Mouse (Mus musculus): ENCODE measurements around the gene Adarb1. TPM values are rescaled to one million over a fixed set of nuclear protein-coding genes. Genes with fewer than 3 reads are reported as not detected.

Gene Adarb1
- total RNA-seq, 2 experiments from 2014 or later, result 64.3 to 70.4 TPM

DNA sequence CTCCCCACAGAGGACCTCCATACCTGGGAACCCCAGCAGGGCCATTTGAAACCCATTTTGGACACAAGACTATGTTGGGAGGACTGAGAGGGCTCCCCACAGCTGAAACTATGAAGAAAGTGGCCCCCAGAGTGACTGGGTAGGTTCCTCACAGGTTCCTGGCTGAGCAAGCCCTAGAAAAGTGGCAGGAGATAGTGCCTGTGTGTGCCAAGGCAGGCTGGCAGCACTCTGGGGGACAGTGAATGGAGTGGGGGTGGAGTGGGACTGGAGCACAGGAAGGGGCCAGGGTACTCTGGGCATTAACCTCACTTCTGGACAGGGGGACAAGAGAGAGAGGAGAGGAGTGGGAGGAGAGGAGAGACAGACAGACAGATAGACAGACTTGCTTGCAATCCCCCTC lies 144.3 kb downstream of the Adarb1 start:
- intact Hi-C loops (cut with DNase I), result no loop called here
- DNase-seq, result no peak

DNA sequence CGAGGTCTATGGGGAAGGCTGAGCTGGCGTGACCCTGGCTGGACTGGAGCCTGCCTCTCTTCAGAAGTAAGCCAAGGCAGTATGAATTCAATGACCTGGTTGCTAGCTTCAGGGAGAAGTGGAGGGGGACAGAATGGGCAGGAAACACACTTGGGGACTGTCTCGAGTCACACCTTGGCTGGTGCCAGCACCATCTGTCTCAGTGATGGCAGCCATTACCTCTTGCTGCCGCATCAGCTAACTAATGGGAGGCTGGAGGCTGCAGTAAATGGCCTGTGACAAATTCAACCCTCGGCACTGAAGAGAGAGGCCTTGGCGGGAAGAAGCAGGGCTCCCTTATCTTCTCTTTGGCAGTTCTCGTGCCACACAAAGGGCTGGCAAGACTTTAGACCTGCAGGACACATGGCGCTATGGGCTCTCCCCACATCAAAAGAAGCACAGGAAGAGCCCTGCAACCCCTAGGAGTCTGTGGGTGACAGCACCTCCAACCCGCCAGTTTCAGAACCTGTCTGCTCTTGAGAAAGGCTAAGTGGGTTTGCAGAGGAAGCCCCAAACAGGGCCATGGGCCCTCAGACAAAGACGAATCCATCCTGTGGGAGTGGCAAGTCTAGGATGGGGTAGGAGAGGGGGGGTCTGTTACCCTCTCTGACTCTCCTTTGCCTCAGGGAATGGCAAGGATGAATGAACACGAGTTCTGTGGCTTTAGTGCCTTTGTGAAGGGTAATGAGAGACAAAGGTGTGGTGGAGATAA lies 144.9 kb downstream of the Adarb1 start:
- intact Hi-C loops (cut with DNase I), result no loop called here
- DNase-seq, result peak; percentile 85

GRCm38 (mm10) chr10:77269129-77269528 lies 148.9 kb downstream of the Adarb1 start:
- intact Hi-C loops (cut with DNase I), result no loop called here

DNA sequence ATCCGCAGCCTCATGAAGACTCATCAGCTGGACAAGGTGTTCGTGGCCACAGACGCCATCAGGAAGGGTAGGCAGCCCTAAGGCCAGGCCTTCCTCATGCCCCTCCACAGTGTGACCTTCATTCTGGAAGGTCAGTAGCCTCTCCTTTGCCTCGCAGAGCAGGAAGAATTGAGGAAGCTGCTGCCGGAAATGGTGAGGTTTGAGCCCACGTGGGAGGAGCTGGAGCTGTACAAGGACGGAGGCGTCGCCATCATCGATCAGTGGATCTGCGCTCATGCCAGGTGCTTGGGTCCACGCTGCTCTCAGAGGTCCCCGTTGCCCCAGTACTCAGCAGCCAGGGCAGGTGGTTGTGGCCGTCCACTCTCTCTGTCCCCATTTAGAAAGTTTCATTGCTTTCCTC lies 151.0 kb downstream of the Adarb1 start:
- no peak for DNase-seq
- intact Hi-C loops (cut with DNase I), result no loop called here

More at GRCm38 (mm10) chr10:77269129-77269528, 148.9 kb downstream of the Adarb1 start:
- no peak for DNase-seq

DNA sequence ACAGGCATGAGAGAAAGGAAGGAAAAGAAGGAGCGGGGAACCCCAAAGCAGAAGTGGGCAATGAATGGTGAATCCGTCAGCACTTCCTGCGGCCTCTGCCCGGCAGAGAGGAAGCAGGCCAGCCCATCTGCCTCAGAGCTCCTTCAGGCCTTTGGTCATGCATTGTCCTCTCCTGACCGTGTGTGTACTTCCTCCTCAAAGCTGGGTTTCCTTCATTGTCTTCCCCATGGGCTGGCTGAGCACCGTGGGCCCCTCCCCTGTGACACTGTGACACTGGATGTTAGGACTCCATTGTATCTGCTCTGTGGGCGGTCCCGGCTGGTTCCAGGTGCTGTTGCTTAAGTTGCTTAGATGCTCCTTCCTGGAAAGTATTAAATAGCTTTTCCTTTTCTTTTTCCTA lies 151.8 kb downstream of the Adarb1 start:
- intact Hi-C loops (cut with DNase I), result no loop called here
- DNase-seq, result no peak

GRCm38 (mm10) chr10:77260166-77260875 lies 157.7 kb downstream of the Adarb1 start:
- intact Hi-C loops (cut with DNase I), result no loop called here
- DNase-seq, result no peak

GRCm38 (mm10) chr10:77258704-77259621 lies 159.1 kb downstream of the Adarb1 start, which contains the start of gene Pofut2:
Gene Pofut2 (plus strand): TSS chr10:77259218.
- intact Hi-C loops (cut with DNase I), result loop anchor here (10.0 kb wide), 1 partner anchor 424 kb away; no protein-coding TSS in a partner anchor
- DNase-seq, result peak; percentile 98

GRCm38 (mm10) chr10:77258041-77258590 lies 160.0 kb downstream of the Adarb1 start:
- intact Hi-C loops (cut with DNase I), result loop anchor here (10.0 kb wide), 1 partner anchor 423 kb away; no protein-coding TSS in a partner anchor
- no peak for DNase-seq

DNA sequence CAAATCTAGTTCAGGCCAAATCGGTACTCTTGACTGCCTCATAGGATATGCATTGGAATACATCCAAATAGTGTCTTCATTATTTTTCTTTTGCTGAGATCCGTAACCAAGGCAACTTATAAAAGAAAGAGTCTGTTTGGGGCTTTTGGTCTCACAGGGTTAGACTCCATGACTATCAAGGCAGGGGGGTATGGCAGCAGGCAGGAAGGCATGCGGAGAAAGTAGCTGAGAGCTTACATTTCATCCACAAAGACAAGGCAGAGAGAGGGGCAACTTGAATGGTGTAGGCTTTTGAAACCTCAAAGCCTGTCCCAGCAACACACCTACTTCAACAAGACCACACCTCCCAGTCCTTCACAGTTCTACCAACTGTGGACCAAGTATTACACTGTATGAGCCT lies 162.4 kb downstream of the Adarb1 start:
- intact Hi-C loops (cut with DNase I), result loop anchor here (10.0 kb wide), 1 partner anchor 421 kb away; no protein-coding TSS in a partner anchor
- DNase-seq, result no peak

DNA sequence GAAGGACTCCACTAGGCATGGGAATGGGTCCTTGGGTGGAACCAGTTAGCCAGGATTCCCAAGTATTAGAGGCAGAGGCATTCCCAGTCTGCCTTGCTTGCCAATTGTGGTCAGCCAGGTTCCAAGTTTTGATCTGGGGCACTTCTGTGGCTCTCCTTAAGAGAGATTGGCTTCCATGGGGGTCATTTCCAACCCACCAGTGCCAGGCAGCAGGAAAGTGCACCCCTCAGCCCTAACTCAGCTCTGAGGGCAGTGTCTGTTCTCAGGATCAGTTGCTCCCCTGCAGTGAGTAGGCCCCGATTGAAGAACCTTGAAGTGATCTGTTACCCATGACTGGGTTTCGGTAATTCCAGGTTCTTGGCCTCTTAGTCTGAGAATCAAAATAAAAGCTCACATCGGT lies 162.8 kb downstream of the Adarb1 start:
- intact Hi-C loops (cut with DNase I), result loop anchor here (10.0 kb wide), 1 partner anchor 420 kb away; no protein-coding TSS in a partner anchor
- DNase-seq, result no peak

DNA sequence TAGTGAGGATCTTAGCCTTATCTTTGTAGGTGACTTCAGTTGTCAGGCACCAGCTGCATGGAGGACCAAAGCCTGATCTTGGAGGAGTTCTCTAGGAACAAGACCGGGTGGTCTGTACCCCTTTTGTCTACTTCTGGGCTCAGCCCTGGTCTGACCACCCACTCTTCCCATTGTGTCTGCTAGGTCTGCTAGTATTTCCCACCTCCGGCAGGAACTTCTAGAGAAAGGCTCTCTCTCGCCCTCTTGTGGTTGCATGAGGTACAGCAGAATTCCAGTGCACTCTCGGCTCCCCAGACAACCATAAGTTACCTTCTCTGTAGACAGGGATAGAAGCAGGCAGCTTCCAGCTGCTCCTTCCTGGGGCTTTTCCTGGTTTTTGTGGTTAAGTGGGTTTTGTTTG lies 165.3 kb downstream of the Adarb1 start:
- peak; percentile 79 for DNase-seq
- intact Hi-C loops (cut with DNase I), result loop anchor here (2.0 to 10.0 kb wide), 3 partner anchors 122 to 418 kb away; no protein-coding TSS in a partner anchor

DNA sequence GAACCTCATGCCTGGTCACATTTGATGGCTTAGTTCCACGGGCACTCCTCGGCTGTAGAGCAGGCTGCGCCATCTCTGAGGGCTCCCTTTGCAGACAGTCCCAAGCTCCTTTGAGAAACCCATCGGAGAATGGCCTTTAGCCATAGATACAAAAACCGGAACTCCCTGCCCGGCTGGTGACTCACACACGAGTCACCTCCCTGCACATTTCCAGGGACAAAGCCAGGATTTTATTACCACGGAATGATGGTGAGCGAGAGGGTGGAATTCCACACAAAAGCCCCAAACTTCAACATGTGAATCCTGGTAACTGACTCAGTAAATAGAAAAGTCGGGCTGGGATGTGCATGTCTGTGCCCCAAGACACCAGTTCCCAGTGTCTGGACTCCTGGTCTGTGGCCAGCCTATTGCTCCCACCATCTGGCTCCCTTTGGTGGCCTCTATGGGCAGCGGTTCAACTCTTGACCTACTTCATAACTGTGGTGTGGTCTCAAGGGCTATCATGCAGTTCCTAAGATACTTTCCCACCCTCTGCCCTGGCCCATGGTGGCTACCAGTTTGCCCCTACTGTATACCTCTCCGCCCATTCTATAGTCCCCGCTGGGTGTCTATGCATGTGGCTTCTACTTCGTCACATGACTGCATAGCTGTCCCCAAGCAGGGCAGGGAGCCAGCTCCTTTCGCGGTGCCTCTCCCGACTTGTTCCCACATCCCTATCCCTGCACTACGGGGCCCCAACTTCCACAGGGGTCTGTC lies 166.1 kb downstream of the Adarb1 start:
- intact Hi-C loops (cut with DNase I), result loop anchor here (2.0 to 10.0 kb wide), 3 partner anchors 121 to 417 kb away; no protein-coding TSS in a partner anchor
- peak; percentile 72 for DNase-seq

GRCm38 (mm10) chr10:77251223-77251783 lies 166.8 kb downstream of the Adarb1 start:
- DNase-seq, result peak; percentile 57
- intact Hi-C loops (cut with DNase I), result loop anchor here (5.0 to 10.0 kb wide), 2 partner anchors 169 to 417 kb away; no protein-coding TSS in a partner anchor

DNA sequence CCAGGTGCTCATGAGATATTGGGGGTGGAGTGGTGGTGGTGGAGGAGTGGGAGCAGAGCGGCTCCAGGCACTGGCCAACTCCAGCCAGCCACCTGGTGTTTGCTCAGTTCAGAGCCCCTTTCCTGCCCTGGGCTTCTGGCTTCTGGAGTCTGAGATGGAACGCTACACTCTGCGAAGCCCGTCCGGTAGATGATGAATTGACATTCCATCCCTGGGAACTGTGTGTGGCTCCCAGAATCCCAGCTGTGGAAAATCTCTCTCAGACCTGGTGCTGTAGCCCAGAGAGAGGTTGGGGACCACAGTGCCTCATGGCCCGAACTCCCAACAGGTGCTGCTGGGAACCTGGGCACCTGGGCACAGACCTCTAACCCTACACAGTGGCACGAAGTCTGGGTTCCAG lies 170.4 kb downstream of the Adarb1 start:
- DNase-seq, result peak; percentile 41
- intact Hi-C loops (cut with DNase I), result no loop called here

DNA sequence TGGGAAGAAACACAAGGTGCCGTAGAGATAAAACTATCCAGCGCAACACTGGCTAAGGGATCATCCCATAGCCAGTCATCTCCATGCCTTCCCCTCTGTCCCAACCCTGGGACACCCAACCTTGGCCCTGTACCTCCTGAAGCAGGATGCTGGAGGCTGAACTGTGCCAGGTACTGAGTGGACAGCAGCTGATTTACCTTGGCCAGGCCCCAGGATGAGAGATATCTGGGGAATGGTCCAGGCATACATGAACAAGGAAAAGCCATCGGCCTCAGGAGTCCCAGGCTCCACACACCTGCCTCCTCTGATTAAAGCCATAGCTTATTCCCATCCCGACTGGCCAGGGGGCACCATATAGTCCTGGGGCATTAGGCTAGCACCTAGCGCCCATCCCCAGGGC lies 171.0 kb downstream of the Adarb1 start:
- intact Hi-C loops (cut with DNase I), result no loop called here
- no peak for DNase-seq

DNA sequence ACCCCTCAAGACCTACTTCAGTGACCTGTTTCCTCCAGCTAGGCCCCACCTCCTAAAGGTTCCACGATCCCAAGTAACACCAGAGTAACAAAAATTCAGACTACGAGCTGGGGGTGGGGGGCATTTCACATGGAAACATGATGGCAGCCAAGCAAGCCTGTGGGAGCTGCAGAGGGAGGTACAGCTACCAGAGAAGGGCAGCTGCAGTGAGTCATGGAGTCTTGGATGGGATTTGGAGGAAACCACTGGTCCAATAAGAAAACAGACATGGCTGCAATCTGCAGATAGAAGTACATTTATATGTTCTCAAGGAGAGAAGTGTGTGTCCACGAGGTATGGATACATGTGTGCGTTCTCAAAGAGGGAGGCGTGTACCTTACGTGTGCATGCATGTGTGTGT lies 173.3 kb downstream of the Adarb1 start:
- no peak for DNase-seq
- intact Hi-C loops (cut with DNase I), result no loop called here

- DNase-seq, result peak; percentile 53
- intact Hi-C loops (cut with DNase I), result no loop called here
Measured at GRCm38 (mm10) chr10:77243572-77244161, 174.4 kb downstream of the Adarb1 start.

GRCm38 (mm10) chr10:77242871-77243270 lies 175.2 kb downstream of the Adarb1 start:
- no peak for DNase-seq
- intact Hi-C loops (cut with DNase I), result no loop called here

GRCm38 (mm10) chr10:77242396-77242795 lies 175.7 kb downstream of the Adarb1 start:
- intact Hi-C loops (cut with DNase I), result no loop called here
- DNase-seq, result no peak
